Mouse (Mus musculus) embryonic fibroblast, embryonic 13.5 days (primary cell): ENCODE measurements around the gene Ackr4. TPM values are rescaled to one million over a fixed set of nuclear protein-coding genes. Genes with fewer than 3 reads are reported as not detected.

Source experiments
- H3K27ac ChIP-seq: 2 replicates; pipeline ENCODE4 v1.5.1; 2012; ENCODE audit warnings: low read length, control low read depth, inconsistent platforms; ENCODE audit not compliant: insufficient read depth
- H3K4me1 ChIP-seq: 2 replicates; pipeline ENCODE4 v1.6.1; 2011; ENCODE audit warnings: low read length; ENCODE audit not compliant: control insufficient read depth, insufficient read depth
- H3K4me3 ChIP-seq: 2 replicates; pipeline ENCODE4 v1.5.1; 2011; ENCODE audit warnings: mild to moderate bottlenecking, control low read depth, low read length; ENCODE audit not compliant: insufficient read depth
- CTCF ChIP-seq: IDR thresholded peaks from 2 replicates; pipeline ENCODE4 v1.5.1; 2011; ENCODE audit warnings: mild to moderate bottlenecking, control low read depth, low read length, moderate library complexity, borderline replicate concordance; ENCODE audit not compliant: insufficient read depth
- POLR2A ChIP-seq: IDR thresholded peaks from 2 replicates; pipeline ENCODE4 v1.6.1; 2011; ENCODE audit warnings: low read depth, mild to moderate bottlenecking, control low read depth, low read length, moderate library complexity
- polyA plus RNA-seq: library from polyadenylated mRNA; stranded (reverse); fragments of >200 nt; gene quantifications from 2 replicates; pipeline ENCODE4 v1.2.4, GENCODE M21; 2011; ENCODE audit warnings: low read depth; ENCODE audit not compliant: missing spikeins, insufficient read length

Ackr4 gene
- polyA plus RNA-seq, 1 experiment: 0.74 TPM

DNA sequence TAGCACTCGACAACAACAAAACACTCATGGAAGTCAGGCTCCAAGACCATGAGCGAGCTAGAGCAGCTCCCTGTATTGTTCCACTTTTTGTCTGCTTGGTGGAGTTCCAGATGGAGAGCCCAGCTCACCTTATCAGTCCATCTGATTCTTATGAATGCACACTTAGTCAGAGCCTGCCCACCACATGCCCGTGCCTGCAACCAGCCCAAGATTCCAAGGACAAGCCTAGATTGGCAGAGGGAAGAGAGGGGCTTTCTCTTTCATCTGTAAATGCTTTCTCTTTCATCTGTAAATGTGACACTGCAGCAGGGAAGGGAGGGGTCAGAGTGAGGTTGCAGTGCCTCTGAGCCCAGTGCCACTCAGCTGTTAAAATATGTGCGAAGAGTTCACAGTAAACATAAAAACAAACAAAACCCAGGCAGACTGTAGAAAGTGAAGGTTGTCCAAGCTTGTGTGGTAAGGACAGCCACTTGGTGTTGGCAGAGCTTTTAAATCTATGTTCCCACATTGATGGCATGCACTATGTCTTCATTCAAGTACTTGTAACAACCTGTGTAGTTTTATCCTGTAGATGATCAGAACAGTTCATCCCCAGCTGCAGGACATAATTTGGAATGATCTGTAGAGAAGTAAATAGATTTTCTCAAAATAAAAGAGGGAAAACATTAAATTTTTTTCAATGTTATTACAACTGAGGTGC is 40.9 kb downstream of the Ackr4 start:
- Histone ChIP-seq H3K4me1 (no peaks in the 10 kb centered on the region; the same call in 1 of the 2 replicates), H3K27ac (no peak overlapping the region), H3K4me3 (no peak overlapping the region)
- no peak for TF ChIP-seq CTCF
- no peak for TF ChIP-seq POLR2A

DNA sequence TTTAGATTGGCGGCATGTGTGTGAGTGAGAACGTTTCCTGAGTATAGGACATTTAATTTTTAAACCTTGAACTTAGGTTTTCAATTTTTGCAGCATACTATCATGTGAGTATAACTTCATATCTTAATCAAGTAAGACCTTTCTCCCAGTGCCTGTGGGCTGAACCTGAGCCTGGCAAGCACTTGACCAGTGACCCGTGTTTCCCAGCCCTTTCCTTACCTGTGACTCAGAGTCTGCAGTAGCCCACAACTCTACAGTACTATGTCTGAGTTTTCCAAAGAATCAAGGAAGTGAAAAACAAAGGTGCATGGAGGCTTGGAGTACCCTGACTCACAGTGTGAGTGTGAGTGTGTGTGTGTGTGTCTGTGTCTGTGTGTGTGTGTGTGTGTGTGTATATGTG is 46.7 kb downstream of the Ackr4 start:
- TF ChIP-seq CTCF (no peak), POLR2A (no peak)
- Histone ChIP-seq H3K27ac (no peak overlapping the region), H3K4me1 (no peaks in the 10 kb centered on the region), H3K4me3 (no peak overlapping the region)

DNA sequence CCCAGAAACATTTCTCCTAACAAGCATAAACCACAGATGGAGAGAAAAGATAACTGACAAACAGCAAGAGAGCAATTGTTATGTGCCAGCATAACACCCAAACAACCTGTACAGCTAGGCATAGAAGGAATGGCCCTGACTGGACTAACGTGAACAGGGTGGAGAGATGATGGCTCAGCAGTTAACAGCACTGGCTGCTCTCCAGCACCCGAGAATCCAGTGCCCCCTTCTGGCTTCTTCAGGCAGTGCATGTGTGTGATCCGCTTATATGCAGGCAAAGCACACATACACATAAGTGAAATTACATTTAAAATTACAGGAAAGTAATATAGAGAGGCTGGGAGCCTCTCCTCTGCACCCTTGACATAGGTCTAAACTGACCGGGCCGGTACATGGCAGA is 47.4 kb downstream of the Ackr4 start:
- no peaks in the 10 kb centered on the region for H3K4me1 ChIP-seq
- no peak overlapping the region for H3K27ac ChIP-seq
- no peak overlapping the region for H3K4me3 ChIP-seq
- TF ChIP-seq POLR2A (no peak), CTCF (peak; percentile 33; the same call in 1 of the 2 replicates)

DNA sequence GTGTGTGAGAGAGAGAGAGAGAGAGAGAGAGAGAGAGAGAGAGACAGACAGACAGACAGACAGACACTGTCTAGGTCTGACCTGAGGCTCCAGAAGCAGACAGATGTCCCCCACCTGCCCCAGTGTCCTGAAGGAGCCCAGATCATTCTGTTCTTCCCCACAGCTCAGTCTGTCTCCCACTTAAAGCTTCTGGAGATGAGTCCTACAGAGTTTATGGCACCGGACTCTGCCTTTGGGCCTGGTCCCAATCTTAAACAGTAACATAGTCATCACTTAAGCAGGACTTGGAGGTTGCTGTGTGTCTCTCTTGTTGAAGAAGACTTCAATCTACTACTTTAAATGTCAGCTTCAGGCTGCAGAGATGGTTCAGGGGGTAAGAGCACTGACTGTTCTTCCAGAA is 48.0 kb downstream of the Ackr4 start:
- Histone ChIP-seq H3K4me1 (no peaks in the 10 kb centered on the region), H3K4me3 (no peak overlapping the region), H3K27ac (no peak overlapping the region)
- TF ChIP-seq CTCF (no peak), POLR2A (no peak)

DNA sequence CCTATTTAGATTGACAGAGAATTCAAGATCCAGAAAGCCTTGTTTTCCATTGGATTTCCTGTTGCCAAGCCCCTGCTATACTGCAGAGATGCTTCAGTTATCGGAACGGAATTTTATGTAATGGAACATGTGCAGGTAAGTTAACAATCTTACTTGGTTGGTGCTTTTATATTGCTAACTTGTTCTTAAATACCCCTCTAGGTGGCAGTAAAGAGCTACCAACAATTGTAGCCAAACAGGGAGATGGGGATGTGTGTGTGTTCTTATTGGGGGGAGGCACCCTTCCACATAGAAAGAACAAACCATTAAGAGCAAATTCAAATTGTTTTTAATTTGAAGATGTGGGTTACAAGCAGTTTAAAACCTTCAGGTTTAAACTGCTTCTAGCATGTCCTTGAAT is 50.9 kb downstream of the Ackr4 start:
- no peak for TF ChIP-seq CTCF
- no peak for TF ChIP-seq POLR2A
- Histone ChIP-seq H3K4me1 (no peaks in the 10 kb centered on the region), H3K4me3 (no peak overlapping the region), H3K27ac (no peak overlapping the region)

DNA sequence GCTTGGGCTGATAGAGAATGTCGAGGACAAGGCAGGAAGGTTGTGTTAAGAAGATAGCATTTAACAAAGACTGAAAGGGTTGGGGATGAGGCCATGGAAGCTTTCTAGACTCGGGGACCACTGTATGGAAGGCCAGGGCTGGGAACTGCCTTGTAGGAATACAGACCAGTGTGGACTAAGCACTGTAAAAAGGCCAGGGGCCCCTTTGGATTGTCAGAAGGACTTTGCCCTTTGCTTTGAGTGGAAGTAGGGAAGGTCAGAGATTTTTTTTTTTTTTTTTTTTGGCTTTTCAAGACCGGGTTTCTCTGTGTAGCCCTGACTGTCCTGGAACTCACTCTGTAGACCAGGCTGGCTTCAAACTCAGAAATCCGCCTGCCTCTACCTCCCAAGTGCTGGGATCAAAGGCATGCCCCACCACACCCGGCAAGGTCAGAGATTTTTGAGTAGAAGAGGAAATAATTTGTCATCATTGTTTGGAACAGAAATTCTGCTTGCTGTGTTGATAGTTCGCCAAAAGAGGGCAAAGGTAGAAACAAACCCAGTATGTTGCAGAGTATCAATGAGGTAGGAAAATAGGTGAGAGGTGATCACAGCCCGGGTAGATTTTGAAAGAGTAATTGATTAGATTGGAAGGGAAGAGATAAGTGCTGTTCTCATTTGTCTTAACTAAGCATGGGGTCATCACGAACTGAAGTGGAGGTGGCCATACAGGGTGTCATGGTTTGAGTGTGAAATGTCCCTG is 55.7 kb downstream of the Ackr4 start:
- TF ChIP-seq POLR2A (no peak), CTCF (no peak)
- Histone ChIP-seq H3K4me1 (no peaks in the 10 kb centered on the region), H3K4me3 (no peak overlapping the region), H3K27ac (no peak overlapping the region)

DNA sequence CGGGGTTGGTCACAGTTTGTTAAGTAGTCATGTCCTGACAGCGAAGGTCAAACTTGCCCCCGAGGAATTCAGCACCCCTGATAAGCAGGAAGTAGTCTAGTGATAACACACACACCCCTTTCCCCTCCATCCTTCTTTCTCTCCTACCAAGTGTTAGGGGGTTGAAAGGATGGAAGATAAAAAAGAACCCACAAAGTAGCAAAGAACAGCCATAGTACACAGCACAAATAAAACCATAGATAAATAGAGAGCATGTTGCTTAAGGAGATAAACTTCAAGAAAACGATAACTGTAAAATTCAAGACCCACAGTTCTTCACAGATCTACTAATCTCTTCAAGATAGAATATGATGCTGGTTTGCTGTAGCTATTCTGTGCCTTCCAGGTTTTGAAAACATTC is 56.5 kb downstream of the Ackr4 start:
- TF ChIP-seq CTCF: no peak
- Histone ChIP-seq H3K4me3 (no peak overlapping the region), H3K4me1 (no peaks in the 10 kb centered on the region), H3K27ac (no peak overlapping the region)

DNA sequence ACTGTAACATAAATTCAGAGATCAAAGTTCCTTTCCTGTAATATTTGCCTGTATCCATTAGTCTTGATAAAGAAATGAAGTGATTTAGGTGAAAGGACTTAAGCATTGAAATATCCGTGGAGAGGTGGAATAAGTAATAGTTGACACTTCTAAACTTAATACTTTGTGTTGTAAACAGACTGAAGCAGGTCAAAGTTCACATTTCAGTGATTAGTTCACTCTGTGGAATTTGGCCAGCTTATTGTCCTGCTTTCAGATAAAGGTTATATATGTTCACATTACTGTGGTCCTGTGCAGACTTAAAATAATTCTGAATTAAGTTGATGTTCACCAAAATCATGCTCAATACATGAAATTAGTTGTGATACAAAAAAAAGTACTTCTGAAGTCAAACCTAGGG is 62.2 kb downstream of the Ackr4 start:
- Histone ChIP-seq H3K4me1 (peaks cover 3% of the 10 kb centered on the region; the same call in 1 of the 2 replicates), H3K27ac (no peak overlapping the region), H3K4me3 (no peak overlapping the region)
- TF ChIP-seq CTCF (no peak), POLR2A (no peak)

DNA sequence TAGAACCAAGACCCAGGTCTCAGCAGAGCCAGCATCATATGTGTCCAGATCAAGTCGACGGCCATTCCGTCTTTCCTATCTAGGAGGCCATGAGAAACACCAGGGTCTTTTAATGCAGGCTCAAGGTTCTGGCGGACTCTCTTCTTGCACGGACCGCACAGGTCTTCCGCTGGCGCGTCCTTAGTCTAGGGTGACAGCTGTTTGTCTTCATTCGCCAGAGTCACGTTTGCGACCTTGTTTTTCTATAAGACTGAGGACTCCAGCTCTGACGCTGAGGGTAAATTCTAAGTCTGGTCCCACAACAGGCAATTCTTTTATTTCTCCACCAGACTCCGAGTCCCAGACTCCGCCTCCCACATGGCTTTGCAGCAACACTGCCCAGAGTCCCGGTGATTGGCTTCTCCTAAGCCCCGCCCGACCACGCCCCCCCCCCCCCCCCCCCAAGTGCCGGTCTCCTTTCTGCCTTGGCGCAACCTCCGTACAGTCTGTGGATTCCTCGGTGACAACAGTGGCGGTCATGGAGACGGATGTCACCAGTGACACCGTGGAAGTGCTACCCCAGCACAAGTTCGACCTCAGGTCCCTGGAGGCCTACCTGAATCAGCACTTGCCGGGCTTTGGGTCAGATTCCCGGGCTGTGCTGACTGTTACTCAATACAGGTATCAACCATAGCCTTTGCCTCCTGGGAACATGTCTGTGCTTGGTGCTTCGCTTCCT is 63.3 kb downstream of the Ackr4 start, which contains the start of gene Acad11:
Acad11 (plus strand) TSS at position 134 of the 718 bp plus-strand sequence.
- Histone ChIP-seq H3K4me3 (peak within 1 kb of the TSS; percentile 97), H3K27ac (no peak within 1 kb of the TSS), H3K4me1 (peaks cover 3% of the 10 kb centered on the region; the same call in 1 of the 2 replicates)
- TF ChIP-seq POLR2A (peak; percentile 91), CTCF (no peak)

DNA sequence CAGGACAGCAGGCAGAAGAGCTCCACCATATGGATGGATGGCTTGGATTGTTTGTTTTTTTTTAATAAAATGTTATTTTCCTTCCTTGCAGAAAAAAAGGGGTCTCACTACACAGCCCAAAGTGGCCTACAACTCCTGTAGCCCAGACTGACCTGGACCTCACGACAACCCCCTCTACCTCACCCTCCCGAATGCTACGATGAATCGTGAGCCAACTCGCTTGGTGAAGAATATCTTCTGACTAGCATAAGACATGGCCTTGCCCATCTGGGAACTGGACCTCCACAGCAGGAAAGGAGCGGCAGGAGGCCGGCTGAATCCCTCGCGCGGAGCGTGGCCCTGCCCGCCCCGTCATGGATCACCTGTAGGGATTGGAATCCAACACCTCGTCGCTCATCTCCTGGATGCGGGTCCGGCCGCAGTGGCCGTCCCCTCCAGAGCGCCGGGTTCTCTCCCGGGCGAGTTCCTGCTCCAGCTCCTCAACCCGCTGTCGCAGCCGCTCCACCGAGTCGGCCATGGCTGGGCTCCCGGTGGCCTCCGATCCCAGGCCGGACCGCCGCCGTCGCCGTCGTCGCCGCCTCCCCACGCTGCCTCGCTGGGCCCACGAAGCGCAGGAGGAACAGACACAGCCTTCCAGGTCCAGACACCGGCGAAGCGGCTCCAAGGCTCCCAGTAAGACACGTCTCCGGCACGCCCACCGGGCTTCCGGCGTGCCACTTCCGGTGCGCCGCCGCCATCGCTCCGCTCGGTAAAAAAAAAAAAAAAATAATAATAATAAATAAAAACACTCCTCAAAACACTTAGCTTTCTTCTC is 64.1 kb downstream of the Ackr4 start, which contains the start of gene Uba5:
Uba5 (minus strand) TSS at position 705 of the 814 bp plus-strand sequence.
- Histone ChIP-seq H3K27ac (no peak within 1 kb of the TSS), H3K4me3 (peak within 1 kb of the TSS; percentile 97), H3K4me1 (peaks cover 3% of the 10 kb centered on the region; the same call in 1 of the 2 replicates)
- TF ChIP-seq POLR2A (peak; percentile 75; the same call in 1 of the 2 replicates), CTCF (no peak)
